In the genomic region with DNA sequence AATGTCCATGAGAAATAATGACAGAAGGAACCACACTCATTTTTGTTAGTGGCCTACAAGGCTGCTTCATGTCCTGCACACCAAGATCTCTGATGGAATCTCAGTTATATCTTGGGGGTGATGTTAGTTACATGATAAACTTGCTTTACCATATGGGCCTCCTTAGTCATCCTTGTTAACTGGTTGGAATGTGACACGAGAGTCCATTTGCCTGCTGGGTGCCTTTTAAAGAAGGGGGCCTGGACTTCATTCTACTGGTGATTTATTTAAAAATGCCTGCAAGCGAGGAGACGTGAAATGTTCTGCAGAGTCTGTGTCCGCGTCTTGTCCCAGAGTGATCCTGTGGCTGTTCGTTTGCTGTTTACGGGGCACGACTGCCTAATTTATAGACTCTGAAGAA, we compare ENCODE assay signal across 20 mouse cellular contexts. TPM values are rescaled to one million over a fixed set of nuclear protein-coding genes. Genes with fewer than 3 reads are reported as not detected.
DNase-seq lines count a peak whose midpoint lies in the region; ATAC-seq and TF ChIP-seq lines count a peak whose summit lies in the region.
"Had no signal": no experiment of that assay in that cellular context is flagged by ENCODE, and none has a peak within 500 bp of the region (broad histone marks: within the 10 kb centered on the region; RNA-seq: fewer than 3 reads in every experiment).

No protein-coding gene starts in this region.

- no peaks in the 10 kb centered on the region for H3K27me3 ChIP-seq in lung, embryonic 14.5 days (ENCODE audit: insufficient read depth, low read length)
- H3K27me3 ChIP-seq in limb, embryonic 14.5 days (ENCODE audit: control insufficient read depth, insufficient read depth, low read length), result peaks cover 4% of the 10 kb centered on the region; the same call in 1 of the 2 replicates
- no peaks in the 10 kb centered on the region for H3K27me3 ChIP-seq in hindbrain, embryonic 12.5 days
- H3K27me3 ChIP-seq: embryonic facial prominence, embryonic 13.5 days; heart, embryonic 15.5 days had no signal

- WGBS in lung, embryonic 14.5 days, result 44% methylated on average over 8 of the region's 8 CpGs
- WGBS in lung, adult 2 months, result 72% methylated on average over 8 of the region's 8 CpGs
- 8% methylated on average over 8 of the region's 8 CpGs for WGBS in limb, embryonic 14.5 days
- 74% methylated on average over 8 of the region's 8 CpGs for WGBS in hindbrain, embryonic 12.5 days

- no peak overlapping the region for H3K27ac ChIP-seq in lung, embryonic 14.5 days (ENCODE audit: low read depth)
- no peak overlapping the region for H3K27ac ChIP-seq in limb, embryonic 14.5 days (replicated peaks; ENCODE audit: low read depth, low read length)
- no peak overlapping the region for H3K27ac ChIP-seq in hindbrain, embryonic 12.5 days
- H3K27ac ChIP-seq: embryonic facial prominence, embryonic 13.5 days; forebrain, embryonic 12.5 days; heart, embryonic 10.5 days; heart, embryonic 15.5 days; hindbrain, embryonic 14.5 days had no signal

- TF ChIP-seq POLR2A in lung, adult 2 months (IDR thresholded peaks at IDR 0.05; ENCODE audit: borderline replicate concordance, extremely low read depth, low read depth, low read length), result no peak
- no peak for TF ChIP-seq POLR2A in limb, embryonic 14.5 days (IDR thresholded peaks at IDR 0.05; ENCODE audit: borderline replicate concordance, extremely low read depth, insufficient read depth, insufficient read length)

- no peaks in the 10 kb centered on the region for H3K4me1 ChIP-seq in lung, embryonic 14.5 days (ENCODE audit: insufficient read depth)
- no peaks in the 10 kb centered on the region for H3K4me1 ChIP-seq in lung, adult 2 months (ENCODE audit: control insufficient read depth, insufficient read depth, low read length)
- H3K4me1 ChIP-seq in limb, embryonic 14.5 days (ENCODE audit: control insufficient read depth, insufficient read depth, low read length), result peaks cover 9% of the 10 kb centered on the region
- no peaks in the 10 kb centered on the region for H3K4me1 ChIP-seq in hindbrain, embryonic 12.5 days
- H3K4me1 ChIP-seq: forebrain, embryonic 12.5 days; heart, embryonic 15.5 days had no signal

- H3K9me3 ChIP-seq in lung, embryonic 14.5 days (ENCODE audit: low read depth, low read length), result no peaks in the 10 kb centered on the region
- H3K9me3 ChIP-seq in limb, embryonic 14.5 days (ENCODE audit: control insufficient read depth, low read length), result no peaks in the 10 kb centered on the region
- no peaks in the 10 kb centered on the region for H3K9me3 ChIP-seq in hindbrain, embryonic 12.5 days (replicated peaks)
- H3K9me3 ChIP-seq: embryonic facial prominence, embryonic 13.5 days; forebrain, embryonic 12.5 days; heart, embryonic 10.5 days; heart, embryonic 15.5 days had no signal

- peak; percentile 66 for DNase-seq in lung, embryonic 14.5 days
- DNase-seq in lung, adult 2 months, result no peak
- peak; percentile 10 for DNase-seq in brain, adult 2 months (ENCODE audit: low read depth, low spot score)
- DNase-seq in forelimb bud, embryonic 11.5 days (ENCODE audit: low read depth, low spot score), result peak; percentile 53
- DNase-seq in limb, embryonic 14.5 days (ENCODE audit: low spot score), result no peak
- DNase-seq: adrenal gland, postnatal 10 days; cerebellum, adult 18-20 months; cerebellum, adult 9-11 months; cerebellum, postnatal 36 days; forebrain, postnatal 0 days; gastrocnemius, postnatal 10 days; heart, adult 18-20 months; heart, postnatal 14 days had no signal

- no peak overlapping the region for H3K4me3 ChIP-seq in lung, embryonic 14.5 days (ENCODE audit: low read depth, low read length)
- no peak overlapping the region for H3K4me3 ChIP-seq in lung, adult 2 months (replicated peaks; ENCODE audit: extremely low read depth, low read depth, low read length)
- no peak overlapping the region for H3K4me3 ChIP-seq in limb, embryonic 14.5 days (replicated peaks; ENCODE audit: low read length)
- no peak overlapping the region for H3K4me3 ChIP-seq in hindbrain, embryonic 12.5 days
- H3K4me3 ChIP-seq: embryonic facial prominence, embryonic 13.5 days; forebrain, embryonic 12.5 days; heart, embryonic 10.5 days; heart, embryonic 15.5 days had no signal

- TF ChIP-seq CTCF in lung, embryonic 14.5 days (IDR thresholded peaks at IDR 0.05; ENCODE audit: low read depth), result no peak
- no peak for TF ChIP-seq CTCF in lung, adult 2 months (IDR thresholded peaks at IDR 0.05; ENCODE audit: insufficient read depth, low read length)

- peak; percentile 68; the same call in 1 of the 2 replicates for ATAC-seq in lung, embryonic 14.5 days (ENCODE audit: insufficient read depth)
- peak; percentile 50; the same call in 1 of the 2 replicates for ATAC-seq in limb, embryonic 14.5 days (ENCODE audit: low FRiP score, low read depth)
- ATAC-seq in activated CD4-positive, CD25-positive, alpha-beta regulatory T cell, adult 4 months, result no peak
- no peak for ATAC-seq in hindbrain, embryonic 12.5 days (ENCODE audit: low FRiP score)
- ATAC-seq: forebrain, postnatal 0 days had no signal

- H3K4me2 ChIP-seq in lung, embryonic 14.5 days, result no peak overlapping the region
- H3K4me2 ChIP-seq in limb, embryonic 14.5 days (replicated peaks; ENCODE audit: low read depth, low read length, severe bottlenecking), result no peak overlapping the region; the same call in 1 of the 2 replicates
- no peak overlapping the region for H3K4me2 ChIP-seq in hindbrain, embryonic 12.5 days (replicated peaks)
- H3K4me2 ChIP-seq: embryonic facial prominence, embryonic 13.5 days; forebrain, embryonic 12.5 days; heart, embryonic 15.5 days; hindbrain, embryonic 14.5 days had no signal

- no peaks in the 10 kb centered on the region for H3K36me3 ChIP-seq in lung, embryonic 14.5 days (ENCODE audit: insufficient read depth)
- H3K36me3 ChIP-seq in limb, embryonic 14.5 days (ENCODE audit: control insufficient read depth, insufficient read depth, low read length), result no peaks in the 10 kb centered on the region
- H3K36me3 ChIP-seq in hindbrain, embryonic 12.5 days, result no peaks in the 10 kb centered on the region
- H3K36me3 ChIP-seq: embryonic facial prominence, embryonic 13.5 days; forebrain, embryonic 12.5 days; heart, embryonic 10.5 days; heart, embryonic 15.5 days had no signal

- no peak overlapping the region for H3K9ac ChIP-seq in lung, embryonic 14.5 days
- no peak overlapping the region for H3K9ac ChIP-seq in limb, embryonic 14.5 days (ENCODE audit: low read depth, low read length, severe bottlenecking)
- no peak overlapping the region for H3K9ac ChIP-seq in hindbrain, embryonic 12.5 days
- H3K9ac ChIP-seq: embryonic facial prominence, embryonic 13.5 days; forebrain, embryonic 12.5 days; forebrain, postnatal 0 days; heart, embryonic 15.5 days; hindbrain, embryonic 14.5 days had no signal

RNA-seq across cellular contexts. Expression of a gene that starts 55.1 kb away (rescaled TPM):
- polyA plus RNA-seq in lung, embryonic 14.5 days (2014; fragmentation: Nextera tagmentation; extraction: Ambion mirVana), result 14.2 and 14.8 TPM in 2 replicates
- polyA plus RNA-seq in lung, adult 2 months (2012; rRNA removed), result 18.1 and 23.2 TPM in 2 replicates
- polyA plus RNA-seq in limb, embryonic 14.5 days (2012; rRNA removed), result 37.9 and 40.0 TPM in 2 replicates
- polyA plus RNA-seq in limb, embryonic 14.5 days (2014; fragmentation: Nextera tagmentation; extraction: Ambion mirVana), result 16.1 and 16.5 TPM in 2 replicates
- not detected for polyA plus RNA-seq in activated CD4-positive, CD25-positive, alpha-beta regulatory T cell, adult 4 months (2017; shearing (Covaris generic))
- polyA plus RNA-seq in hindbrain, embryonic 12.5 days (2016; fragmentation: Nextera tagmentation; extraction: Ambion mirVana), result 27.2 and 31.0 TPM in 2 replicates

Comparison
In these comparisons a context has a peak if more than half of its experiments do, and no peak if none do; other contexts are left out.
1. DNase-seq: peak in lung, embryonic 14.5 days (single experiment), brain, adult 2 months (single experiment) and forelimb bud, embryonic 11.5 days (single experiment); none in lung, adult 2 months (single experiment) and limb, embryonic 14.5 days (single experiment).
2. ATAC-seq: peak in lung, embryonic 14.5 days (single experiment) and limb, embryonic 14.5 days (single experiment); none in activated CD4-positive, CD25-positive, alpha-beta regulatory T cell, adult 4 months (single experiment) and hindbrain, embryonic 12.5 days (single experiment).
3. RNA of a gene that starts 55.1 kb away (polyA plus RNA-seq): 16.1 to 40.0 TPM in limb, embryonic 14.5 days, 27.2 to 31.0 TPM in hindbrain, embryonic 12.5 days, 18.1 to 23.2 TPM in lung, adult 2 months and 14.2 to 14.8 TPM in lung, embryonic 14.5 days; not detected in activated CD4-positive, CD25-positive, alpha-beta regulatory T cell, adult 4 months; every median in the first group is over 10 times any median in the second.